10 mouse cellular contexts compared by ENCODE assay signal in the genomic region with DNA sequence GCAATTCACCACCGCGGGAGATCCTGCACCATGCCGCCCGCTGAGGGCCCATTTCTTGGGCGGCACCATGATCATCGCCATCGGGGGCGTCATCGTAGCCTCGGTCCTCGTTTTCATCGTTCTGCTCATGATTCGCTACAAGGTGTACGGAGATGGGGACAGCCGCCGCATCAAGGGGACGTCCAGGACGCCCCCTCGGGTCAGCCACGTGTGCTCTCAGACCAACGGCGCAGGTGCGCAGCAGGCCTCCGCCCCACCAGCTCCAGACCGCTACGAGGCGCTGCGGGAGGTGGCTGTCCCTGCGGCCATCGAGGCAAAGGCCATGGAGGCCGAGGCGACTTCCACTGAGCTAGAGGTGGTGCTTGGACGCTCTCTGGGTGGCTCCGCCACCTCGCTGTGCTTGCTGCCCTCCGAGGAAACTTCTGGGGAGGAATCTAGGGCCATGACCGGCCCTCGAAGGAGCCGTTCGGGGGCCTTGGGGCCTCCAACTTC. TPM values are rescaled to one million over a fixed set of nuclear protein-coding genes. Genes with fewer than 3 reads are reported as not detected.
DNase-seq lines count a peak whose midpoint lies in the region; ATAC-seq lines count a peak whose summit lies in the region.
"Had no signal": no experiment of that assay in that cellular context is flagged by ENCODE, and none has a peak within 500 bp of the region (broad histone marks: within the 10 kb centered on the region; RNA-seq: fewer than 3 reads in every experiment).

No protein-coding gene starts in this region.

- peak overlapping the region; percentile 93 for H3K4me2 ChIP-seq in heart, embryonic 12.5 days
- H3K4me2 ChIP-seq in hindbrain, embryonic 16.5 days (ENCODE audit: low read length): peak overlapping the region; percentile 52
- peak overlapping the region; percentile 42 for H3K4me2 ChIP-seq in midbrain, embryonic 15.5 days

- WGBS in heart, embryonic 12.5 days: 12% methylated on average over 40 of the region's 40 CpGs
- WGBS in hindbrain, embryonic 16.5 days: 19% methylated on average over 40 of the region's 40 CpGs
- 20% methylated on average over 40 of the region's 40 CpGs for WGBS in midbrain, embryonic 15.5 days

- peak overlapping the region; percentile 62 for H3K4me3 ChIP-seq in heart, embryonic 12.5 days
- peak overlapping the region; percentile 36 for H3K4me3 ChIP-seq in hindbrain, embryonic 16.5 days (ENCODE audit: low read length)
- peak overlapping the region; percentile 22; the same call in 1 of the 2 replicates for H3K4me3 ChIP-seq in midbrain, embryonic 15.5 days

- DNase-seq in heart, postnatal 36 days: no peak
- DNase-seq in embryo, embryonic 10.5 days (ENCODE audit: low spot score): peak; percentile 47
- no peak for DNase-seq in left cerebral cortex, adult 9 months (ENCODE audit: low spot score in 2 of 2)
- no peak for DNase-seq in ovary, postnatal 10 days (ENCODE audit: low spot score)
- no peak for DNase-seq in thymus, postnatal 4 days

- peaks cover 28% of the 10 kb centered on the region for H3K4me1 ChIP-seq in heart, embryonic 12.5 days (replicated peaks)
- peaks cover 21% of the 10 kb centered on the region for H3K4me1 ChIP-seq in hindbrain, embryonic 16.5 days (ENCODE audit: control insufficient read depth, insufficient read depth, low read depth, low read length)
- H3K4me1 ChIP-seq in midbrain, embryonic 15.5 days: peaks cover 26% of the 10 kb centered on the region

- H3K27ac ChIP-seq in heart, embryonic 12.5 days (ENCODE audit: poor library complexity, severe bottlenecking): no peak overlapping the region
- H3K27ac ChIP-seq in hindbrain, embryonic 16.5 days (ENCODE audit: low read depth, low read length): no peak overlapping the region
- no peak overlapping the region for H3K27ac ChIP-seq in midbrain, embryonic 15.5 days

- H3K9ac ChIP-seq in heart, embryonic 12.5 days: peak overlapping the region; percentile 76
- peak overlapping the region; percentile 55; the same call in 1 of the 2 replicates for H3K9ac ChIP-seq in hindbrain, embryonic 16.5 days (ENCODE audit: low read depth, low read length)
- H3K9ac ChIP-seq in midbrain, embryonic 15.5 days: no peak overlapping the region

- intact Hi-C loops in heart, postnatal 36 days (cut with DNase I): no loop called here

- H3K9me3 ChIP-seq in heart, embryonic 12.5 days (replicated peaks): no peaks in the 10 kb centered on the region
- H3K9me3 ChIP-seq in hindbrain, embryonic 16.5 days (ENCODE audit: control insufficient read depth, low read length): no peaks in the 10 kb centered on the region
- H3K9me3 ChIP-seq in midbrain, embryonic 15.5 days: no peaks in the 10 kb centered on the region

- ATAC-seq in heart, embryonic 12.5 days (ENCODE audit: insufficient number of reproducible peaks, low FRiP score): peak; percentile 14
- ATAC-seq in hindbrain, embryonic 16.5 days: no peak
- ATAC-seq in midbrain, embryonic 15.5 days (replicated peaks): no peak

- peaks cover 12% of the 10 kb centered on the region for H3K36me3 ChIP-seq in heart, embryonic 12.5 days
- H3K36me3 ChIP-seq in hindbrain, embryonic 16.5 days (ENCODE audit: control insufficient read depth, insufficient read depth, low read length): peaks cover 22% of the 10 kb centered on the region
- H3K36me3 ChIP-seq in midbrain, embryonic 15.5 days (replicated peaks): peaks cover 9% of the 10 kb centered on the region; the same call in 1 of the 2 replicates

- H3K27me3 ChIP-seq in heart, embryonic 12.5 days (replicated peaks): peaks cover 24% of the 10 kb centered on the region
- H3K27me3 ChIP-seq in hindbrain, embryonic 16.5 days (replicated peaks; ENCODE audit: control insufficient read depth, insufficient read depth, low read length): no peaks in the 10 kb centered on the region; the same call in 1 of the 2 replicates
- 0 out of 2 replicates have a peak, but pooled peaks cover 7% of the 10 kb centered on the region for H3K27me3 ChIP-seq in midbrain, embryonic 15.5 days (replicated peaks)

RNA-seq across cellular contexts. Expression of gene Lrfn1, which starts 15.0 kb away (rescaled TPM):
- polyA plus RNA-seq in heart, embryonic 12.5 days (2016; fragmentation: Nextera tagmentation; extraction: Ambion mirVana): 1.5 and 2.0 TPM in 2 replicates
- under 1 TPM; 0.38 to 0.86 TPM for total RNA-seq in heart, postnatal 36 days (2021)
- polyA plus RNA-seq in hindbrain, embryonic 16.5 days (2015; fragmentation: Nextera tagmentation; extraction: Ambion mirVana): 15.1 and 17.3 TPM in 2 replicates
- 20.9 and 23.0 TPM in 2 replicates for polyA plus RNA-seq in midbrain, embryonic 15.5 days (2015; fragmentation: Nextera tagmentation; extraction: Ambion mirVana)

RNA-seq across cellular contexts. Expression of gene Gmfg, which starts 29.5 kb away (rescaled TPM):
- polyA plus RNA-seq in heart, embryonic 12.5 days (2016; fragmentation: Nextera tagmentation; extraction: Ambion mirVana): 4.9 and 5.4 TPM in 2 replicates
- total RNA-seq in heart, postnatal 36 days (2021): 1 to 10 TPM; 4.6 to 7.2 TPM
- polyA plus RNA-seq in hindbrain, embryonic 16.5 days (2015; fragmentation: Nextera tagmentation; extraction: Ambion mirVana): 2.5 and 3.8 TPM in 2 replicates
- 3.2 and 3.4 TPM in 2 replicates for polyA plus RNA-seq in midbrain, embryonic 15.5 days (2015; fragmentation: Nextera tagmentation; extraction: Ambion mirVana)

RNA-seq across cellular contexts. Expression of gene Ifnl2, which starts 43.5 kb away (rescaled TPM):
- not detected in 2 replicates for polyA plus RNA-seq in heart, embryonic 12.5 days (2016; fragmentation: Nextera tagmentation; extraction: Ambion mirVana)
- total RNA-seq in heart, postnatal 36 days (2021): not detected
- not detected in 2 replicates for polyA plus RNA-seq in hindbrain, embryonic 16.5 days (2015; fragmentation: Nextera tagmentation; extraction: Ambion mirVana)
- not detected in 2 replicates for polyA plus RNA-seq in midbrain, embryonic 15.5 days (2015; fragmentation: Nextera tagmentation; extraction: Ambion mirVana)
- total RNA-seq: hematopoietic stem cell, adult 5-6 weeks; neutrophil, adult 5-6 weeks had no signal

RNA-seq across cellular contexts. Expression of gene Ifnl3, which starts 55.9 kb away (rescaled TPM):
- polyA plus RNA-seq in heart, embryonic 12.5 days (2016; fragmentation: Nextera tagmentation; extraction: Ambion mirVana): not detected in 2 replicates
- not detected for total RNA-seq in heart, postnatal 36 days (2021)
- polyA plus RNA-seq in hindbrain, embryonic 16.5 days (2015; fragmentation: Nextera tagmentation; extraction: Ambion mirVana): not detected in 2 replicates
- not detected in 2 replicates for polyA plus RNA-seq in midbrain, embryonic 15.5 days (2015; fragmentation: Nextera tagmentation; extraction: Ambion mirVana)
- total RNA-seq: hematopoietic stem cell, adult 5-6 weeks; neutrophil, adult 5-6 weeks had no signal

Comparison
In these comparisons a context has a peak if more than half of its experiments do, and no peak if none do; other contexts are left out.
1. H3K4me2 ChIP-seq: peak in every context shown above with its lines; median percentile 93 in heart, embryonic 12.5 days; 52 in hindbrain, embryonic 16.5 days; 42 in midbrain, embryonic 15.5 days.